Mouse (Mus musculus): ENCODE data around the gene Itpr1. TPM values are rescaled to one million over a fixed set of nuclear protein-coding genes. Genes with fewer than 3 reads are reported as not detected.
A peak's percentile ranks its signal among the peaks of the same experiment; 100 is the strongest.

The Itpr1 gene
- polyA plus RNA-seq, 1 experiment: 4.7 TPM

DNA sequence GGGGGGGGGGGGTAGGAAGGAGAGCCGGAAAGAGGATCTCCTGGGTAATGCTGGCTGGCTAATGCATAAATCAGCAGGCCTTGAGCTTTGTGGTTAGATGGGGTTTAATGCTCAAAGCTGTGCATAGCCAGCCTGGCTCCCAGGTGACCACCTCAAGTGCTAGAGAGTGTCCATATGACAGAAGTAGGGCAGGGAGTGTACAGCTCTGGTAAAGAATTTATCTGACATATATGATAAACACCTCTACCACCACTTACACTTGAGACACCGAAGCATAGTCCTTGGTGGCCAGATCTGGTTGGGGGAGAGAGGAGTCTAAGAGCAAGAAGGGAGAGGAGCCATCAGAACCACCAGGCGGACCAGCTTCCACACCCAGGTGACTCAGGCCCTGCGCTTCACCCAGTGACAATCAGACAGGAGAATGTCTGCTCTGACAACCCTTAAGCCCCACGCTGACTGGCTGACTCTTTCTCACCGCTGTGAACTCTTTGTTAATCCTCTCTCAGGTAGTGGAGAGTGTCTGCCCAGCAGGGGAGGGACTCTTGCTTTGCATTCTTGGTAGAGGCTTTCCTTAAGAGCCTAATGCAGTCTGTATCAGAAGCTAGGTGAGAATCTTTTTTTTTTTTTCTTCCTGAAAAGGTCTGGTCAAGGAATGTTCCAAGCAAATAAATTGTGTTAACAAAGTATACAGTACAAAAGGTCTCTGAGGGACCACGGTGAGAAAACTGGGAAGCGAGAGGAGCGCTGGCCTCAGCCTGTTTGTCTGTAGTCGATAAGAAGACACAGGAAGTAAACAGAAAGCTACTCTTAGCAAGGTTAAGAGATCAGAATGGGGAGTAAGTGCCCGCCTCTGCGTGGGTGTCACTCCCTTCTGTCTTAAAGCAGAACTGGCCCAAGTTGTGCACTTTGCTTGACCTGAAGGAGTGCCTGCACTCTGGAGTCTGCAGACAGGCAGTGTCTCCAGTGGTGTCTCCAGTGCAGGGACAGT is 318.7 kb downstream of the Itpr1 start:
- Histone ChIP-seq H3K4me1 (ENCODE audit: control insufficient read depth, insufficient read depth, insufficient read length, low read length) (peaks cover 56% of the 10 kb centered on the region), H3K36me3 (ENCODE audit: control insufficient read depth, insufficient read depth, low read length) (no peaks in the 10 kb centered on the region), H3K27me3 (ENCODE audit: control insufficient read depth, insufficient read depth, low read length) (no peaks in the 10 kb centered on the region), H3K4me3 (ENCODE audit: low read depth, low read length) (peak overlapping the region; percentile 21), H3K27ac (ENCODE audit: insufficient read depth, low read depth, low read length) (peak overlapping the region; percentile 96)
- 25% methylated on average over 12 of the region's 12 CpGs for WGBS
- no peak for TF ChIP-seq CTCF (IDR thresholded peaks at IDR 0.05; ENCODE audit: extremely low read depth, insufficient read length, insufficient replicate concordance, low read depth, low read length)
- no peak for TF ChIP-seq POLR2A (IDR thresholded peaks at IDR 0.05; ENCODE audit: low read depth, low read length)

DNA sequence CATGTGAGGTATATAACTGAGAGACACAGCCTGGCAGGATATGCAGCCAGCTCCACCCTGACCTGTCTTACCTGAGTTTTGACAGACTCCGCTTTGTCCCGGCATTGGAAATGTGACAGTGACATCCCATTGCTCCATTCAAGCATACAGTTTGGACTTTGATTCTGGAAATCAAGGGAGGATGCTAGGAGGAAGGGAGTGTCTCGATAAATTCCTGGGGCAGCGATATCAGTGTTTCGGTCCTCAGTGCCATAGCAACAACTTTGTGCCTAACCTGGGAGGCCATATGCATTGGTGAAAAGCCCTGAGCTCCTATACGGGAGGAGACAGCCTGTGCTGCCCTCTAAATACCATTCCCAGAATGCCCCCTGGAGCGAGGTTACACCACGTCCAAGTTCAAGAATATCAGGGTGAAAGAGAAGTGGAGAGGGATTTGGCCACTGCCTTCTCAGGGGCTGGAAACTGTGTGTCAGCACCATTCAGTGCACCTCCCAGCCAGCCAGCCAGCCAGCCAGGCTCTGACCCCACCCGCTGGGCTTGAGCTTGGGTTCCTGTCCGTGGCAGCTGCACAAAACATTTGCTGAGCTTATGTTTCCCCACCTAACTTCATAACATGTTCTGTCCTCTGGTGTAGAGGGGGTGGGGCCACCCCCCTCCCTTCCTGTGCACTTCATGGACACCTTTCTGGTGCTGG is 319.7 kb downstream of the Itpr1 start:
- peak overlapping the region; percentile 21 for H3K4me3 ChIP-seq (ENCODE audit: low read depth, low read length)
- H3K36me3 ChIP-seq (ENCODE audit: control insufficient read depth, insufficient read depth, low read length): no peaks in the 10 kb centered on the region
- H3K27me3 ChIP-seq (ENCODE audit: control insufficient read depth, insufficient read depth, low read length): no peaks in the 10 kb centered on the region
- H3K27ac ChIP-seq (ENCODE audit: insufficient read depth, low read depth, low read length): peak overlapping the region; percentile 96
- no peak for TF ChIP-seq POLR2A (IDR thresholded peaks at IDR 0.05; ENCODE audit: low read depth, low read length)
- no peak for TF ChIP-seq CTCF (IDR thresholded peaks at IDR 0.05; ENCODE audit: extremely low read depth, insufficient read length, insufficient replicate concordance, low read depth, low read length)
- 28% methylated on average over 10 of the region's 10 CpGs for WGBS
- H3K4me1 ChIP-seq (ENCODE audit: control insufficient read depth, insufficient read depth, insufficient read length, low read length): peaks cover 52% of the 10 kb centered on the region

DNA sequence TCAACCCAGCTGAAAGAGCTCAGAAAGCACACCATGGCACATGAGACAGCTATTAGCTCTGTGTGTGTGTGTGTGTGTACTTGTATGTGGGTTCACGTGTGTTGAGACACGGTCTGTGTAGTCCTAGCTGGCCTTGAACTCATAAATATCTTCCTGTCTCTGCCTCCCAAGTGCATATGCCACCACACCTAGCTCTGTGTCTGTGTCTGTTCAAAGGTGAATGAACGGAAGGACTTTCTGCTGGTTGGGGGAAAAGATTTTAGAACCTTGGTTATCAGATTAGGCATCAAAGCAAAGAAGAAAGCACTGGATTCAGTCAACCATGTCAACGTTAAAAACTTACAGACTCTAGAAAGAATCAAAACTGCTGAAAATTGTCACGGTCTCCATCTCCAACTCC is 321.2 kb downstream of the Itpr1 start:
- H3K4me1 ChIP-seq (ENCODE audit: control insufficient read depth, insufficient read depth, insufficient read length, low read length): peaks cover 38% of the 10 kb centered on the region
- TF ChIP-seq POLR2A (IDR thresholded peaks at IDR 0.05; ENCODE audit: low read depth, low read length) (no peak), CTCF (IDR thresholded peaks at IDR 0.05; ENCODE audit: extremely low read depth, insufficient read length, insufficient replicate concordance, low read depth, low read length) (no peak)
- H3K4me3 ChIP-seq (ENCODE audit: low read depth, low read length): no peak overlapping the region
- H3K27me3 ChIP-seq (ENCODE audit: control insufficient read depth, insufficient read depth, low read length): no peaks in the 10 kb centered on the region
- H3K36me3 ChIP-seq (ENCODE audit: control insufficient read depth, insufficient read depth, low read length): no peaks in the 10 kb centered on the region
- 43% methylated on average over 5 of the region's 5 CpGs for WGBS
- peak overlapping the region; percentile 96 for H3K27ac ChIP-seq (ENCODE audit: insufficient read depth, low read depth, low read length)

DNA sequence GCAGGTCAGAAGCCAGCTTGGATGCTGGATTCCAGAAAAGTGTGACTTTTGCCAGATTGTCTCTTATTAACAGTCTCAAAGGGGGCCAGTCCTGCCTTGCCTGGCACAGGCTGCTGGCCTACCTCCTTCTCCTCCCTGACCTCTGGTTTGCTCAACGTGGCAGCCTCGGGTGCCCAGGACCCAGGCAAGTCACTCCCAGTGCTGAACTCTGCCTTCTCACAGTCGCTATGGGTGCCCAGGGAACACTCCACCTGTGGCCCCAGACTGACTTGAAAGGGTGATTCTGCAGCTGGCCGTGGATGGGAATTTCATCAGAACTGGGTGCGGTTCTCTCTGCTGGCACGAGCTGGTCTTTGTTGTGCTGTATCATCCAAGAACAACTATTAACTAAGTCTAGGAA is 321.7 kb downstream of the Itpr1 start:
- H3K4me1 ChIP-seq (ENCODE audit: control insufficient read depth, insufficient read depth, insufficient read length, low read length): peaks cover 37% of the 10 kb centered on the region
- TF ChIP-seq CTCF (IDR thresholded peaks at IDR 0.05; ENCODE audit: extremely low read depth, insufficient read length, insufficient replicate concordance, low read depth, low read length): no peak
- TF ChIP-seq POLR2A (IDR thresholded peaks at IDR 0.05; ENCODE audit: low read depth, low read length): no peak
- 24% methylated on average over 6 of the region's 6 CpGs for WGBS

DNA sequence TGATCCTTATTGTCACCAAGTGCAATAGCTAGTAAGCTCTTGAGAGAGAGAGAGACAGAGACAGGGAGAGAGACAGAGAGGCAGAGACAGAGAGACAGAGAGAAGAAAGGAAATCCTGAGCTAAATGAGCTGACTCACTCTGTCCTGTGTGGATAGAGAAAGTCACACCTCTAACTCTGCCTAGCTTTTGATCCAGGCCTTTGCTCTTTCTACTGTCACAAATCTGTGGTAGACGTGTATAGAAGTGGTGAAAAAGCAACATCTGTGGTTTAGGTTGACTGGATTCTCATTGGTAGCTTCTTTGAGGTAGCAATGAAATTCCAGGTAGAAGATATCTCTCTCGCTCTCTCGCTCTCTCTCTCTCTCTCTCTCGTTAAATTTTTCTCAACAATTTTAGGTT is 322.4 kb downstream of the Itpr1 start:
- H3K36me3 ChIP-seq (ENCODE audit: control insufficient read depth, insufficient read depth, low read length): no peaks in the 10 kb centered on the region
- TF ChIP-seq POLR2A (IDR thresholded peaks at IDR 0.05; ENCODE audit: low read depth, low read length) (no peak), CTCF (IDR thresholded peaks at IDR 0.05; ENCODE audit: extremely low read depth, insufficient read length, insufficient replicate concordance, low read depth, low read length) (no peak)
- H3K4me3 ChIP-seq (ENCODE audit: low read depth, low read length): no peak overlapping the region
- peak overlapping the region; percentile 96 for H3K27ac ChIP-seq (ENCODE audit: insufficient read depth, low read depth, low read length)
- WGBS: 72% methylated on average over 4 of the region's 4 CpGs
- H3K4me1 ChIP-seq (ENCODE audit: control insufficient read depth, insufficient read depth, insufficient read length, low read length): peaks cover 37% of the 10 kb centered on the region
- H3K27me3 ChIP-seq (ENCODE audit: control insufficient read depth, insufficient read depth, low read length): no peaks in the 10 kb centered on the region

More for the DNA sequence above, 321.7 kb downstream of the Itpr1 start:
- H3K36me3 ChIP-seq (ENCODE audit: control insufficient read depth, insufficient read depth, low read length): no peaks in the 10 kb centered on the region
- H3K27me3 ChIP-seq (ENCODE audit: control insufficient read depth, insufficient read depth, low read length): no peaks in the 10 kb centered on the region
- no peak overlapping the region for H3K4me3 ChIP-seq (ENCODE audit: low read depth, low read length)
- H3K27ac ChIP-seq (ENCODE audit: insufficient read depth, low read depth, low read length): peak overlapping the region; percentile 96

DNA sequence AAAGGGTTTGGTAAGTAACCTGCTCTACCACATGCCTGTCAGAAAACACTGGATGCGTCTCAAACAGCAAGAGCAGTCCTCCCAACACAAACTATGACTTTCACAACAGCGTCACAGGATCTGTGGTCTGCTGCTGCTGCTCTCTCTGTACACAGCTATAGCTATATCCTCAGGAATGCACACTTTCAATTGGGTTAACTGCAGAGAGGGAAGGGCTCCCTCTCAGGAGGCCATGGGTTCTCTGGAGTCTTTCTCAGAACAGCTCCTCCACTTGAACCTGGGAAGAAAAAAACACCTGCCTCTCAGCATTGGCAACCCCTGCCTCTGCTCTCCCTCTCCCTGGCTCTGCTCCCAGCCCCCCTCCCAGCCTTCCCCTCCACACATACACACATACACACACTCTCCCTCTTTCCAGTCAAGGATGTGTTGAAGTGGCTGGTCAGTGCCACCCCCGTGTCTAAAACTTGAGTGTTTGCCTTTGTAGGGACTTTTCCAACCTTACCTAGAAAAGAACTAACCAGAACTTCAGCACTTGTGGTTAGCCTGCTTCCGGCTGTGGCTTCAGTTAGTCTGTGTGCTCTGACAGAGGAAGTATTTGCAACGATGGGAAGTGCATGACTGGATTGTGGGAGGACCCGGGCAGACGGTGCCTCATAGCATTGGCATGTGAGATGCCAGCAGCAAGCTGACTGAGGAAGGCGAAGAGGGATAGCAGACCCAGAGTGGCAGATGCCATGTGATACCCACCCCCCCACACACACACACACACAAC is 323.8 kb downstream of the Itpr1 start:
- Histone ChIP-seq H3K4me1 (ENCODE audit: control insufficient read depth, insufficient read depth, insufficient read length, low read length) (peaks cover 27% of the 10 kb centered on the region), H3K27ac (ENCODE audit: insufficient read depth, low read depth, low read length) (peak overlapping the region; percentile 10; the same call in 1 of the 2 replicates), H3K4me3 (ENCODE audit: low read depth, low read length) (no peak overlapping the region), H3K27me3 (ENCODE audit: control insufficient read depth, insufficient read depth, low read length) (no peaks in the 10 kb centered on the region), H3K36me3 (ENCODE audit: control insufficient read depth, insufficient read depth, low read length) (no peaks in the 10 kb centered on the region)
- TF ChIP-seq CTCF (IDR thresholded peaks at IDR 0.05; ENCODE audit: extremely low read depth, insufficient read length, insufficient replicate concordance, low read depth, low read length) (no peak), POLR2A (IDR thresholded peaks at IDR 0.05; ENCODE audit: low read depth, low read length) (no peak)
- WGBS: 68% methylated on average over 8 of the region's 8 CpGs
